Mouse (Mus musculus): ENCODE data around the gene Gm904. TPM values are rescaled to one million over a fixed set of nuclear protein-coding genes. Genes with fewer than 3 reads are reported as not detected.
"Not testable (repeated sequence)": the region's sequence is repeated elsewhere in the genome, so short reads cannot be mapped to it uniquely, and the experiment has no call there.

Gm904 gene
- not detected in 2 replicates for polyA plus RNA-seq (2015; fragmentation: Nextera tagmentation; extraction: Ambion mirVana)

- not testable (repeated sequence) for H3K9ac ChIP-seq (ENCODE audit: low read depth, low read length); ATAC-seq; H3K27ac ChIP-seq (ENCODE audit: low read depth, low read length)
These were observed at the start of gene Gm904 for GRCm38 (mm10) chr13:50642928-50643327. Gene Gm904, plus strand, starts transcription at chr13:50643228.

GRCm38 (mm10) chr13:50648771-50649170 is 5.7 kb downstream of the Gm904 start:
- WGBS: 82% methylated on average over 2 of the region's 2 CpGs
- not testable (repeated sequence) for H3K9me3 ChIP-seq (ENCODE audit: control insufficient read depth, low read length)

More at GRCm38 (mm10) chr13:50642928-50643327, at the start of gene Gm904:
- H3K9me3 ChIP-seq (ENCODE audit: control insufficient read depth, low read length); H3K36me3 ChIP-seq (ENCODE audit: control insufficient read depth, insufficient read depth, low read length); H3K27me3 ChIP-seq (replicated peaks; ENCODE audit: control insufficient read depth, insufficient read depth, low read length); H3K4me3 ChIP-seq (ENCODE audit: low read length); H3K4me1 ChIP-seq (ENCODE audit: control insufficient read depth, insufficient read depth, low read depth, low read length); H3K4me2 ChIP-seq (ENCODE audit: low read length): not testable (repeated sequence)

More at GRCm38 (mm10) chr13:50648771-50649170, 5.7 kb downstream of the Gm904 start:
- not testable (repeated sequence) for H3K4me3 ChIP-seq (ENCODE audit: low read length); H3K4me2 ChIP-seq (ENCODE audit: low read length); H3K36me3 ChIP-seq (ENCODE audit: control insufficient read depth, insufficient read depth, low read length); H3K4me1 ChIP-seq (ENCODE audit: control insufficient read depth, insufficient read depth, low read depth, low read length); H3K9ac ChIP-seq (ENCODE audit: low read depth, low read length); H3K27me3 ChIP-seq (replicated peaks; ENCODE audit: control insufficient read depth, insufficient read depth, low read length); H3K27ac ChIP-seq (ENCODE audit: low read depth, low read length); ATAC-seq

Small RNA genes within 50 kb of the gene (microRNA-seq; reads per million reads assigned to microRNA genes)
- not detected for gene Gm23952
- gene Mir683-2: not detected

Other genes starting within 250 kb of the Gm904 start
- 35.2 and 35.6 TPM in 2 replicates for gene Fbxw17, start 225.4 kb upstream of the Gm904 start, polyA plus RNA-seq (2015; fragmentation: Nextera tagmentation; extraction: Ambion mirVana)
- not detected in 2 replicates for gene Gm47429, start 199.3 kb upstream of the Gm904 start, polyA plus RNA-seq (2015; fragmentation: Nextera tagmentation; extraction: Ambion mirVana)
- gene Nutm2, start 175.9 kb upstream of the Gm904 start, polyA plus RNA-seq (2015; fragmentation: Nextera tagmentation; extraction: Ambion mirVana): not detected in 2 replicates
- not detected in 2 replicates for gene Gm8765, start 55.1 kb downstream of the Gm904 start, polyA plus RNA-seq (2015; fragmentation: Nextera tagmentation; extraction: Ambion mirVana)

Data from hindbrain, embryonic 16.5 days (tissue).